Mouse (Mus musculus) liver, adult 2 months (tissue): ENCODE results near the gene St6gal1. TPM values are rescaled to one million over a fixed set of nuclear protein-coding genes. Genes with fewer than 3 reads are reported as not detected.

Experiments used
- DNase-seq: peaks from one replicate; pipeline ENCODE4 v3.0.0-alpha.2; 2011; ENCODE audit warnings: low read depth, low spot score; ENCODE audit errors: extremely low read depth
- H3K27ac ChIP-seq: fragments of 200-500 bp; replicated peaks from 2 replicates; pipeline ENCODE4 v1.5.1; 2012; ENCODE audit warnings: low read depth, mild to moderate bottlenecking, control low read depth, inconsistent platforms, low read length; ENCODE audit not compliant: insufficient read depth
- H3K27me3 ChIP-seq: fragments of 200-500 bp; 2 replicates; pipeline ENCODE4 v1.6.1; 2012; ENCODE audit warnings: mild to moderate bottlenecking, moderate library complexity, low read length, inconsistent platforms; ENCODE audit not compliant: control insufficient read depth, insufficient read depth
- H3K36me3 ChIP-seq: fragments of 200-500 bp; 2 replicates; pipeline ENCODE4 v1.6.1; 2012; ENCODE audit warnings: low read length, inconsistent platforms; ENCODE audit not compliant: control insufficient read depth, insufficient read depth
- H3K4me1 ChIP-seq: fragments of 200-500 bp; 2 replicates; pipeline ENCODE4 v1.6.1; 2011; ENCODE audit warnings: low read length; ENCODE audit not compliant: control insufficient read depth, insufficient read depth
- H3K4me3 ChIP-seq: fragments of 200-500 bp; 2 replicates; pipeline ENCODE4 v1.5.1; 2011; ENCODE audit warnings: low read depth, mild to moderate bottlenecking, control low read depth, low read length, moderate library complexity; ENCODE audit not compliant: insufficient read depth
- H3K79me2 ChIP-seq: fragments of 200-500 bp; 2 replicates; pipeline ENCODE4 v1.6.1; 2012; ENCODE audit warnings: inconsistent platforms, mild to moderate bottlenecking, low read length, moderate library complexity; ENCODE audit not compliant: control insufficient read depth, insufficient read depth
- H3K9ac ChIP-seq: fragments of 200-500 bp; 2 replicates; pipeline ENCODE4 v1.6.1; 2012; ENCODE audit warnings: low read depth, mild to moderate bottlenecking, control low read depth, inconsistent platforms, low read length
- CTCF ChIP-seq: fragments of 200-500 bp; IDR thresholded peaks from 2 replicates; pipeline ENCODE4 v1.5.1; 2011; ENCODE audit warnings: low read depth, low read length, control low read depth
- POLR2A ChIP-seq: fragments of 200-500 bp; IDR thresholded peaks from 2 replicates; pipeline ENCODE4 v1.6.1; 2011; ENCODE audit warnings: low read length, control low read depth; ENCODE audit not compliant: insufficient read depth; ENCODE audit errors: extremely low read depth
- WGBS: fragments of 180-500 bp; shearing (Covaris S2); methylation state at CpG from one replicate; pipeline ENCODE4 v1.1.7; 2018; 5-methylcytosine and 5-hydroxymethylcytosine counted together
- polyA plus RNA-seq: library from polyadenylated mRNA; depleted of rRNA; stranded (reverse); fragments of >200 nt; gene quantifications from 2 replicates; pipeline ENCODE4 v1.2.3, GENCODE M21; 2012
- total RNA-seq: library from RNA; depleted of rRNA; stranded (reverse); fragments of >200 nt; gene quantifications from 2 replicates; pipeline ENCODE4 v1.2.3, GENCODE M21; 2014

Gene St6gal1
- total and polyA plus RNA-seq, 2 experiments: 36.7 to 41.3 TPM

DNA sequence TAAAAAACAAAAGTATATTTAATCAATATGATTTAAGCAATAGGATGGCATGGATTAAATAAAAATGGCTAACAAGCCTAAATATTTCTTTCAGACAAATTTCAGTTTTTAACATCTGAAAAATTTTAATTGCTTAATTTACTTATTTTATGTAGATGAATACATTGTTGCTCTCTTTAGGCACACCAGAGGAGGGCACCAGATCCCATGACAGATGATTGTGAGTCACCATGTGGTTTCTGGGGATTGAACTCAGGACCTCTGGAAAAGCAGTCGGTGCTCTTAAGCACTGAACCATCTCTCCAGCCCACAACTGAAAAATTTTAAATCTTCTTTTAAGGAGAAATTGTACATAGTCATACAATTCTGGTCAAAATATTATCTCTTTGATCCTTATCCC, 34.9 kb upstream of the St6gal1 start:
- no peak overlapping the region for H3K27ac ChIP-seq
- TF ChIP-seq POLR2A (no peak), CTCF (no peak)
- DNase-seq: no peak
- H3K27me3 ChIP-seq: no peaks in the 10 kb centered on the region
- H3K9ac ChIP-seq: no peak overlapping the region
- H3K36me3 ChIP-seq: no peaks in the 10 kb centered on the region
- no peaks in the 10 kb centered on the region for H3K79me2 ChIP-seq
- H3K4me3 ChIP-seq: no peak overlapping the region
- WGBS: 79% methylated on average over 1 of the region's 1 CpGs
- peaks cover 16% of the 10 kb centered on the region for H3K4me1 ChIP-seq

DNA sequence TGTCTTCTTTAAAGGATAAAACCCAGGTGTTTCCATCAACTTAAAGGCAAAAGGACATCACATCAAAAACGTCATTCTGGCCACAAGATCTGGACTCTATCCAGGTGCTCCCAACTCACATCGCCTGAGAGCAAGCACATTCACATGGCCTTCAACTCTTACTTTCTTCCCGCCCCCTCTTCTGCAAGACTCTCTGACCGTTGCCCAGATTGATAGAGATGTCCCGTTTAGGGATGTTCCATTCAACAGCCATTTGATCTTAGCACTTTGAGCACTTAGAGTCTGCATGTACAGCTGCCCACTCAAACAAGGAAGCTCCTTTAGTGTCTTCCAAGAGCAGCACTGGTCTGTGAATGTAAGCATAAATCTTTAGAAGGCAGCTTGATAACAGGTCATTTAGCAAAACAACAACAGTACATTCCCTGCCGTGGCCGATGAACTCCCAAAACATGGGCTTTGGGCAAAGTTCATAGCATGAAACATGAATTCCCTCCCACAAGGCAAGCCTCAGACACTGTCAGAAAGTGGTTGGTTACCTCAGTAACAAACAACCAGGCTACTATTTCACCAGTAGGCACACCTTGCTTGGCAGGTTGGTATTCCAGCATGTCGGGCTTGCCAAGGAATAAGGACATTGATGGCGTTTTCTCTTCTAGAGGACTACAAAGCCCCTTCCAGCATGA, 32.8 kb upstream of the St6gal1 start:
- Histone ChIP-seq H3K4me1 (peaks cover 14% of the 10 kb centered on the region), H3K27ac (peak overlapping the region; percentile 78), H3K9ac (peak overlapping the region; percentile 59), H3K27me3 (no peaks in the 10 kb centered on the region), H3K79me2 (no peaks in the 10 kb centered on the region), H3K4me3 (peak overlapping the region; percentile 58), H3K36me3 (no peaks in the 10 kb centered on the region)
- TF ChIP-seq POLR2A (0 out of 2 replicates have a peak, but pooled peaks have one; percentile 20), CTCF (no peak)
- peak; percentile 99 for DNase-seq
- 22% methylated on average over 9 of the region's 9 CpGs for WGBS

DNA sequence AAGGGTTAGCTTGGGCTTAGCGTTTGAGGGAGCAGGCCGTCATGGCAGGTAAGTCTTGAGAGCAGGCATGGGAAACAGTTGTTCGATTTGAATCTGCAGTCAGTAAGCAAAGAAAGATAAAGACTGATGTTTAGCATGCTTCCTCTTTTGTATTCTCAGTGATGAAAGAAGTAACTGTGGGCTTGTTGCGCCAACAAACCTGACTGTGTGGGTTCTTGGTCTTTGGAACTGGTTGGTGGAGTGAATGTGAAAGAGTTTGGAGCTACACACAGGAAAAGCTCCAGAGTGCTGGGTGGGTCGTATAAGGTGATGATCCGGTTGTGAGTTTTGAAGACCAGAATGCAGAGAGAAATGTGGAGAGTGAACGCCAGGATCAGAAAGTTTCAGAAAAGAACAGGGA, 28.9 kb upstream of the St6gal1 start:
- peak overlapping the region; percentile 3 for H3K4me3 ChIP-seq
- no peak for TF ChIP-seq CTCF
- TF ChIP-seq POLR2A: no peak
- peak overlapping the region; percentile 32 for H3K9ac ChIP-seq
- peak; percentile 73 for DNase-seq
- no peaks in the 10 kb centered on the region for H3K27me3 ChIP-seq
- peaks cover 12% of the 10 kb centered on the region for H3K4me1 ChIP-seq
- peak overlapping the region; percentile 81 for H3K27ac ChIP-seq
- H3K79me2 ChIP-seq: no peaks in the 10 kb centered on the region
- 32% methylated on average over 7 of the region's 7 CpGs for WGBS
- peaks cover 3% of the 10 kb centered on the region; the same call in 1 of the 2 replicates for H3K36me3 ChIP-seq

DNA sequence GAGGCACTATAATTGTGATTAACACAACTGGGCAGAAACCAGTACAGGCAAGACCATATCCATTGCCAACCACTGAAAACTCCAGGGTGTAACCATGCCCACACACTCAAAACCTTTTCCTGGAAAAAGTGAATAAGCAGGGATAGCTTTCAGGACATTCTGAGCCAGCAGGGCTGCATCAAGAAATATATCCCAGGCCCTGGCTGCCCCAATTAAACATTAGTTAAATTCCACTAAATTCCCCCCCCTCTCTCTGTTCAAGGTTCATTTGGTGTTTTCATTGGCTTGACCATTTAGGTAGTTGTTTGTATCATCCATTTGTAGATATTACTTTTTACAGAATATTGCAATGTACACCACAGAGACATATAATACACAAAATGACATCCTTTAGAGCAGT, 28.2 kb upstream of the St6gal1 start:
- TF ChIP-seq CTCF (no peak), POLR2A (no peak)

DNA sequence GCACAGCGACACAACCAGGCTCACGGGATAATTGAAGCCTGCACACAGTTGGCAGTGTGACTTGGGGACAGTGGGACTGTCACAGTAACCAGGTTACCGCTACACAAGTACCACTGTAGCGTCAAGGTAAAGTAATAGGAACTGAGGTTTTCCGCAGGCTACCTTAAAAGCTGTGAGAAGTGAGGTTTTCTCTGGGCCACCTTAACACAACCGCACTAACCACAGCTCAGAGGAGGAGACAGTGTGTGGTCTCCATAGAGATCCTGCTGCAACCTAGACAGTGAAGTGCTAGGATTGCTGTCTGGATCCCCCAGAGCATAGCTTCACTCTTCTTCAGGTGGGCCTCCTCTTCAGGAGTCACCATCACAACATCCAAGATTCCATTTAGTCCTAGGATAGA, 27.7 kb upstream of the St6gal1 start:
- no peak for DNase-seq
- Histone ChIP-seq H3K4me1 (peaks cover 12% of the 10 kb centered on the region), H3K27me3 (no peaks in the 10 kb centered on the region), H3K4me3 (no peak overlapping the region), H3K79me2 (no peaks in the 10 kb centered on the region), H3K9ac (peak overlapping the region; percentile 46), H3K36me3 (peaks cover 5% of the 10 kb centered on the region), H3K27ac (peak overlapping the region; percentile 82)
- TF ChIP-seq POLR2A: 0 out of 2 replicates have a peak, but pooled peaks have one; percentile 6
- no peak for TF ChIP-seq CTCF
- 28% methylated on average over 6 of the region's 6 CpGs for WGBS

More for the DNA sequence above, 28.2 kb upstream of the St6gal1 start:
- H3K27me3 ChIP-seq: no peaks in the 10 kb centered on the region
- peak; percentile 92 for DNase-seq
- no peaks in the 10 kb centered on the region for H3K79me2 ChIP-seq
- peaks cover 5% of the 10 kb centered on the region for H3K36me3 ChIP-seq
- H3K4me1 ChIP-seq: peaks cover 12% of the 10 kb centered on the region
- peak overlapping the region; percentile 82 for H3K27ac ChIP-seq
- H3K9ac ChIP-seq: peak overlapping the region; percentile 37
- H3K4me3 ChIP-seq: no peak overlapping the region

DNA sequence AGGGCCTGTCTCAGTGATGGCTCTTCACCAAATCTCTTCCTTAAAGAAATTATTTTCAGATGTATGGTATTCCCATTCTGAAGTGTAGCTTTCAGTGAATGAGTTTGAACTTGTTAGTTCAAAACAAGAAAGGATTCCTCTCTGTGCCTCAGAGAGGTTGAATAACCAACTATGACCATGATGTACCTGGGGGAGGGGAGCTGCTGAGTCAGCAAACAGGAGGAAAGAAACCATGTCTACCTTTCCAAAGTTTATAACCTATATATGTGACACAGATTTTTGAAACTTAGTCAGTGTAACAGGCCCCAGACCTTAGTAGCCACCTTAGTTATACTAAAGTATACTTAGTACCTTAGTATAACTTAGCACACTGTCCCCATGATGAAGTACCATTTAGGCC, 23.0 kb upstream of the St6gal1 start:
- H3K9ac ChIP-seq: no peak overlapping the region
- no peak overlapping the region for H3K4me3 ChIP-seq
- peaks cover 9% of the 10 kb centered on the region; the same call in 1 of the 2 replicates for H3K4me1 ChIP-seq
- no peak for TF ChIP-seq CTCF
- TF ChIP-seq POLR2A: no peak
- no peak overlapping the region for H3K27ac ChIP-seq
- DNase-seq: no peak
- H3K36me3 ChIP-seq: peaks cover 5% of the 10 kb centered on the region
- no peaks in the 10 kb centered on the region for H3K79me2 ChIP-seq
- no peaks in the 10 kb centered on the region for H3K27me3 ChIP-seq
